Mouse (Mus musculus) testis, adult 2 months (tissue): ENCODE data around the gene Rcvrn.

Experiments
- CTCF ChIP-seq: fragments of 200-500 bp; IDR thresholded peaks from 2 replicates; pipeline ENCODE4 v1.5.1; 2012; ENCODE audit warnings: low read depth, mild to moderate bottlenecking, inconsistent platforms, low read length, moderate library complexity; ENCODE audit not compliant: control insufficient read depth, insufficient read depth, insufficient replicate concordance
- POLR2A ChIP-seq: fragments of 200-500 bp; IDR thresholded peaks from 2 replicates; pipeline ENCODE4 v1.6.1; 2012; ENCODE audit warnings: low read depth, mild to moderate bottlenecking, inconsistent platforms, low read length, moderate library complexity; ENCODE audit not compliant: control insufficient read depth

DNA sequence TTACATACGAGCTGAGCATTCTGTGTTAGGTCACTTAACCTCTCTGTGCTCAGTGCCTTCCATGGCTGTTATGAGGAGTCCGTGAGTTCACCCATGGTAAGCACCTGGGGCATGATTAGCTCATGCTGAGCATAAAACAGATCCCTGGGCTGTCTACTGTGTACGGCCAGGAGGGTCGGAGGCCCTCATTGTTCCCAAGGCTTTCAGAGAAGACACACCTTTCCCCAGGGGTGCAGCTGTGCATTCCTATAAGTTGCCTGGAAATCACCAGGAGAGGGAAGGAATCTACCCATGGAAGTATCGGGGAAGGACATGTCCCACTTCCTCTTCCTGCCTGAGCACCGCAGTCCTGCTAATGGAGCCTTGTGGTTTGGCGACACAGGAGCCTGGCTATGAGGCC lies 38.8 kb upstream of the Rcvrn start:
- TF ChIP-seq POLR2A = no peak
- no peak for TF ChIP-seq CTCF
